Mouse (Mus musculus) right cerebral cortex, adult 2 months (tissue): ENCODE measurements at regions not wholly inside any gene's neighbourhood (a gene's known extent, or its start where the extent isn't known, plus 50 kb on each side); places are given as distances from the start of the nearest gene placed in this dataset.

Source experiments
- DNase-seq, 2 experiments: peaks; one replicate each; pipeline ENCODE4 v3.0.0; 2021 to 2022; ENCODE audit warnings: low spot score in 2 of 2

DNA sequence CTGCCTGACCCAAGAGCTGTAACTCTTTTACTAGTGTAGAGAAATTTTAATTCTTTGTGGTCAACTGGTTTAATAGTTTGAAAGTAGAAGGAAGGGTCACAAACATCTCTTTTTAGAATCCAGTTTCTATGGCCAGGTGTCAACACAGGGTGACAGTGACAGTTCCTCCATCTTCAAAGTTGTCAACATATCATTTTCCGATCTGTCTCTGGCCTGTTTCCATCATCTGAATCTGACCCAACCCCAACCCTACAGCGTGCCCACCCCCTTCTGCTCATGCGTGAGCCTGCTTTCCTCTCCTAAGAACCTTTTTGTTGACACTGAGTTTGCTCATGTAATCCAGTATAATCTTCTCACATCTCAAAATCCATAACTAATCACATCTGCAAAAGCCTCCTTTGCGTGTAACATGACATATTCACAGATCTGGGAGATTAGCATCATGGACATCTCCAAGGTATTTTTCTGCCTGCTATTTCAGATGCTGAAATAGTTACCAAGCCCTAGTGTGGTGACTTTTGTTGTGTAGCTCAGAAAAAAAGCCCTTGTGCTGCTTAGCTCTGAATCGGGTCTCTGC lies 168.4 kb downstream of the B3gnt2 start:
- DNase-seq: no peak

- DNase-seq: no peak
Measured at GRCm38 (mm10) chr11:22692941-22693341, 167.8 kb downstream of the B3gnt2 start.

DNA sequence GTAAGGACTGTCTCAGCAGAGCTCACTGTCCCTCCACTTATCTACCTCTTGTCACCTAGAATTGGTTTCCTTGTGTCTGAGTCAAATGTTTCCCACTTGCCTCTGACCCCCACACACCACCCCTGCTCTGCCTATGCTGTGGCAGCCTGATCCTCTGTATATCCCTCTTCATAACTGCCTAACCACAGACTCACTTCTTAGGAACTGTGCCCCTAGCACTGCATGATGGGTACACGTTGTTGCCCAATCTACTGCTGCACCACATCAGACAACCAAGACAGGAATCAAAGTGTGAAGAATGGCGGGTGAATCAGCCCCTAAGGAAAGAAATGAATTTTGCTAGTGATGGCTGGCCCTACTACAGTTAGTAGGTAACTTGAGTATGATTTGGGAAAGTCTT lies 167.4 kb downstream of the B3gnt2 start:
- no peak for DNase-seq

DNA sequence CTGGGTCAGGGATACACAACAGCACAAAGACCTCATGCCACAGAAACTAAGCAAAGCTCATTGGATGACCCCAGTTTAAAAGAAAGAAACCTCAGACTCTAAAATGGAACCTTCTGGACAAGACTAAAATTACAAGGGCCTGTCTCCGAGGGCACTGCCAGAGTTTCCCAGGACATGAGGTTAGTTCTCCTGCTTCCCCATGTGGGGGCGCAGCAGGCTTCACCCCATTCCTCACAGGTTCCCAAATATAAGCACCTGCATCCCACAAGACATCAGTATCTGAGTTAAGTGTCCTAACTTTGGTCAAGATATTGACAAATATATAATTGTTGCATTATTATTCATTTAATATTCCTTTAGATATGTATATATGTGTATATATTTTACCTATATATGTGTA lies 166.8 kb downstream of the B3gnt2 start:
- DNase-seq: no peak

DNA sequence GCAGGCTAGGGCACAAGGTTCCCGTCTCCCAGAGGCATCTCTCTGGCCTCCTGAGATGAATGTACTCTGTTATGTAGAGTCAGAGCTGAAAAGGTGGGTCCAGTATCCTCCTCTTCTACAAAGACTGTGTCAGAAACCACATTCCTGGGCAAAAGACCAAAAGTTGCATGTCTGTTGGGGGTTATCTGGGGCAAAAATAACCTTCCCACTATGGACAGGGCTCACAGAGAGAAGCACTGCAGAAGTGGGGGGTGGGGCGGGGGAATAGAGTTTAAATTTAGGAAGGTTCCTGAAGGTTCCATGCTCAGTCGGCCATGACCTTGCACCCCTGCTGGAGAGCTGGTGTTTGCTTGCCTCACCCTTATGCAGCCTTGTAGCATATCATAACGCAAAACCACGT lies 165.9 kb downstream of the B3gnt2 start:
- no peak for DNase-seq

GRCm38 (mm10) chr11:22695237-22695636 lies 165.5 kb downstream of the B3gnt2 start:
- no peak for DNase-seq

- DNase-seq: no peak
Measured at GRCm38 (mm10) chr11:22698057-22698941, 162.5 kb downstream of the B3gnt2 start.

DNA sequence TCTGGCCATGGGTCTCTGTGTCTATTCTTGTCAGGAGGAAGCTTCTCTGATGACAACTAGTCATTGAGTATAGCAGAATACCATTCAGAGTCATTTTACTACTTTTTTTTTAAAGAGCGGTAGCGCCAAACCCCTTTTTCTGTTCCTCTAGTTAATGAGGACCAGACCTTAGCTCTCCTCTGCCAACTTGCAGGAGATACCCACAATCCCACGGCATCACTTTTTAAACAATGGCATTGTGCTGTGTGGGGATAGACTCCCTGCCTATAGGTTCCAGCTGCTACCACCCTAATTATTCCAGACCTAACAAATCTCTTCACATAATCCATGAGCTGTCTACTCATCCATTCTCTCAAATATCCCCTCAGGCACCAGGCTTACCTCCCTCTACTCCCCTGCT lies 154.7 kb downstream of the B3gnt2 start:
- DNase-seq: no peak
